Mouse (Mus musculus) forebrain, postnatal 0 days (tissue): ENCODE measurements around the gene Mlycd. TPM values are rescaled to one million over a fixed set of nuclear protein-coding genes. Genes with fewer than 3 reads are reported as not detected.

Source experiments
- ATAC-seq: fragments of 200-750 bp; cut with Nextera tagmentation; 2 replicates; pipeline ENCODE4 v1.8.0; 2017; ENCODE audit warnings: mild to moderate bottlenecking, moderate library complexity
- DNase-seq: peaks from one replicate; pipeline ENCODE4 v3.0.0-alpha.2; 2015
- H3K27ac ChIP-seq: fragments of 300-500 bp; sonication (generic); 2 replicates; pipeline ENCODE4 v1.5.1; 2014; ENCODE audit warnings: low read depth, mild to moderate bottlenecking, antibody characterized with exemption, low read length, moderate library complexity, mixed read lengths
- H3K27me3 ChIP-seq: fragments of 300-500 bp; sonication (generic); 2 replicates; pipeline ENCODE4 v1.6.1; 2014; ENCODE audit warnings: mild to moderate bottlenecking, low read length, mixed read lengths; ENCODE audit not compliant: insufficient read depth
- H3K36me3 ChIP-seq: fragments of 300-500 bp; sonication (generic); 2 replicates; pipeline ENCODE4 v1.6.1; 2014; ENCODE audit warnings: mild to moderate bottlenecking, moderate library complexity; ENCODE audit not compliant: insufficient read depth
- H3K4me1 ChIP-seq: fragments of 300-500 bp; sonication (generic); 2 replicates; pipeline ENCODE4 v1.6.1; 2014; ENCODE audit warnings: antibody characterized with exemption; ENCODE audit not compliant: insufficient read depth
- H3K4me2 ChIP-seq: fragments of 300-500 bp; sonication (generic); 2 replicates; pipeline ENCODE4 v1.6.1; 2014; ENCODE audit warnings: low read depth, mild to moderate bottlenecking, moderate library complexity
- H3K4me3 ChIP-seq: fragments of 300-500 bp; sonication (generic); 2 replicates; pipeline ENCODE4 v1.5.1; 2014; ENCODE audit warnings: low read depth, low read length, mixed read lengths
- H3K9ac ChIP-seq: fragments of 300-500 bp; sonication (generic); 2 replicates; pipeline ENCODE4 v1.6.1; 2014; ENCODE audit warnings: mild to moderate bottlenecking
- H3K9me3 ChIP-seq: fragments of 300-500 bp; sonication (generic); 2 replicates; pipeline ENCODE4 v1.6.1; 2016; ENCODE audit warnings: low read length
- CTCF ChIP-seq: sonication (generic); IDR thresholded peaks from 2 replicates; pipeline ENCODE4 v1.5.1; 2016; ENCODE audit warnings: antibody characterized with exemption, control low read depth, low read depth
- WGBS: fragments of 180-500 bp; shearing (Covaris S2); extraction: QIAGEN DNeasy Blood & Tissue Kit; methylation state at CpG from one replicate; pipeline ENCODE4 v1.1.7; 2014; 5-methylcytosine and 5-hydroxymethylcytosine counted together
- polyA plus RNA-seq: library from polyadenylated mRNA; unstranded; fragments of >200 nt; fragmentation: Nextera tagmentation; extraction: Ambion mirVana; gene quantifications from 2 replicates; pipeline ENCODE4 v1.2.1, GENCODE M21; 2015
- total RNA-seq: library from RNA; depleted of rRNA; stranded (reverse); fragments of >200 nt; gene quantifications from 2 replicates; pipeline ENCODE4 v1.2.3, GENCODE M21; 2014

Mlycd gene
- total and polyA plus RNA-seq, 2 experiments from 2014 or later, result 21.3 to 27.6 TPM

GRCm38 (mm10) chr8:119420318-119420717 lies 25.6 kb downstream of the Mlycd start:
- Histone ChIP-seq H3K9me3 (no peaks in the 10 kb centered on the region), H3K36me3 (no peaks in the 10 kb centered on the region), H3K4me3 (no peak overlapping the region), H3K4me1 (no peaks in the 10 kb centered on the region), H3K9ac (no peak overlapping the region), H3K4me2 (no peak overlapping the region), H3K27me3 (no peaks in the 10 kb centered on the region), H3K27ac (no peak overlapping the region)
- no peak for TF ChIP-seq CTCF
- ATAC-seq (no peak), DNase-seq (no peak)
- WGBS, result 72% methylated on average over 7 of the region's 7 CpGs

- H3K4me1 ChIP-seq, result no peaks in the 10 kb centered on the region
- H3K27me3 ChIP-seq, result no peaks in the 10 kb centered on the region
- no peak overlapping the region for H3K4me2 ChIP-seq
- TF ChIP-seq CTCF, result no peak
- no peak overlapping the region for H3K27ac ChIP-seq
- H3K36me3 ChIP-seq, result no peaks in the 10 kb centered on the region
- H3K9me3 ChIP-seq, result no peaks in the 10 kb centered on the region
- no peak overlapping the region for H3K9ac ChIP-seq
- H3K4me3 ChIP-seq, result no peak overlapping the region
- 60% methylated on average over 9 of the region's 9 CpGs for WGBS
- ATAC-seq (no peak), DNase-seq (no peak)
Measured at GRCm38 (mm10) chr8:119421603-119422122, 27.0 kb downstream of the Mlycd start.

GRCm38 (mm10) chr8:119422123-119422711 lies 27.5 kb downstream of the Mlycd start:
- DNase-seq, result no peak
- peak; percentile 34; the same call in 1 of the 2 replicates for ATAC-seq
- 48% methylated on average over 9 of the region's 9 CpGs for whole genome bisulfite sequencing
- no peaks in the 10 kb centered on the region for H3K36me3 ChIP-seq
- no peaks in the 10 kb centered on the region for H3K9me3 ChIP-seq
- H3K9ac ChIP-seq, result no peak overlapping the region
- no peak overlapping the region for H3K4me2 ChIP-seq
- no peak for TF ChIP-seq CTCF
- no peaks in the 10 kb centered on the region for H3K4me1 ChIP-seq
- no peaks in the 10 kb centered on the region for H3K27me3 ChIP-seq
- H3K27ac ChIP-seq, result no peak overlapping the region
- no peak overlapping the region for H3K4me3 ChIP-seq

- WGBS, result 64% methylated on average over 9 of the region's 9 CpGs
- no peaks in the 10 kb centered on the region for H3K4me1 ChIP-seq
- no peak for ATAC-seq
- H3K9ac ChIP-seq, result no peak overlapping the region
- no peak overlapping the region for H3K27ac ChIP-seq
- no peak overlapping the region for H3K4me2 ChIP-seq
- no peaks in the 10 kb centered on the region for H3K9me3 ChIP-seq
- H3K27me3 ChIP-seq, result no peaks in the 10 kb centered on the region
- no peaks in the 10 kb centered on the region for H3K36me3 ChIP-seq
- DNase-seq, result no peak
- no peak for TF ChIP-seq CTCF
- H3K4me3 ChIP-seq, result no peak overlapping the region
Measured at GRCm38 (mm10) chr8:119423631-119424141, 29.0 kb downstream of the Mlycd start.

GRCm38 (mm10) chr8:119424199-119424733 lies 29.6 kb downstream of the Mlycd start:
- Histone ChIP-seq H3K9ac (no peak overlapping the region), H3K27me3 (no peaks in the 10 kb centered on the region), H3K4me1 (no peaks in the 10 kb centered on the region), H3K4me2 (no peak overlapping the region), H3K36me3 (no peaks in the 10 kb centered on the region), H3K9me3 (no peaks in the 10 kb centered on the region), H3K27ac (no peak overlapping the region), H3K4me3 (no peak overlapping the region)
- TF ChIP-seq CTCF, result no peak
- WGBS, result 83% methylated on average over 10 of the region's 10 CpGs
- DNase-seq (no peak), ATAC-seq (no peak)

- no peak overlapping the region for H3K4me2 ChIP-seq
- no peaks in the 10 kb centered on the region for H3K4me1 ChIP-seq
- no peak for TF ChIP-seq CTCF
- ATAC-seq (no peak), DNase-seq (no peak)
- H3K27me3 ChIP-seq, result no peaks in the 10 kb centered on the region
- no peaks in the 10 kb centered on the region for H3K9me3 ChIP-seq
- no peak overlapping the region for H3K27ac ChIP-seq
- H3K4me3 ChIP-seq, result no peak overlapping the region
- H3K36me3 ChIP-seq, result no peaks in the 10 kb centered on the region
- WGBS, result 83% methylated on average over 10 of the region's 10 CpGs
- H3K9ac ChIP-seq, result no peak overlapping the region
Measured at GRCm38 (mm10) chr8:119424740-119425139, 30.1 kb downstream of the Mlycd start.

GRCm38 (mm10) chr8:119425533-119425932 lies 30.9 kb downstream of the Mlycd start:
- Histone ChIP-seq H3K9ac (no peak overlapping the region), H3K4me3 (no peak overlapping the region), H3K4me1 (no peaks in the 10 kb centered on the region), H3K9me3 (no peaks in the 10 kb centered on the region), H3K27me3 (no peaks in the 10 kb centered on the region), H3K4me2 (no peak overlapping the region), H3K27ac (no peak overlapping the region), H3K36me3 (no peaks in the 10 kb centered on the region)
- DNase-seq, result no peak
- TF ChIP-seq CTCF, result no peak
- 90% methylated on average over 10 of the region's 10 CpGs for WGBS
- ATAC-seq, result no peak
